In the genomic region with DNA sequence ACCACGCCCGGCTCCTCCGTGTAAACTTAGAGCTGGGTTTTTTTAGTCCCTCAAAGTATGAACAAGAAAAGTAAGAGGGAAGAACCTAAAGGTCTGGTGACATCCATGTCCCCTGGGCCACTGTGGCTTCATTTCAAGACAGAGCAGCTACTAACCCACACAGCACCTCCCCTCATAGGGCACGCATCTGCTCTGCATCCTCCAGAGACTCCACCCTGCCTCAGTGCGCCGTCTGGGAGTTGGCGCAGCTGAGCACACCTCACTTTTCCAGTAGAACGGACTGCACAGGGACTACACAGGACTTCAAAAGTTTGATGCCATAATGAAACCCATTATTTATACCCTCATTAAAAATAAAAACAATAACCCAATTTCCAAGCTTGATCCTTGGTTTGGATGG, we compare ENCODE assay signal across 14 mouse cellular contexts.
A peak's percentile ranks its signal among the peaks of the same experiment; 100 is the strongest.
DNase-seq lines count a peak whose midpoint lies in the region; ATAC-seq lines count a peak whose summit lies in the region.
"Had no signal": no experiment of that assay in that cellular context is flagged by ENCODE, and none has a peak within 500 bp of the region (broad histone marks: within the 10 kb centered on the region; RNA-seq: fewer than 3 reads in every experiment).

No protein-coding gene starts in this region.

- H3K9ac ChIP-seq in hindbrain, embryonic 14.5 days = no peak overlapping the region
- no peak overlapping the region for H3K9ac ChIP-seq in midbrain, embryonic 11.5 days (ENCODE audit: low read length)
- no peak overlapping the region for H3K9ac ChIP-seq in midbrain, embryonic 15.5 days
- H3K9ac ChIP-seq: forebrain, embryonic 15.5 days; heart, embryonic 12.5 days had no signal

- no peaks in the 10 kb centered on the region for H3K36me3 ChIP-seq in hindbrain, embryonic 10.5 days
- H3K36me3 ChIP-seq in hindbrain, embryonic 14.5 days (replicated peaks; ENCODE audit: control insufficient read depth, insufficient read depth) = no peaks in the 10 kb centered on the region
- no peaks in the 10 kb centered on the region for H3K36me3 ChIP-seq in midbrain, embryonic 11.5 days (ENCODE audit: control insufficient read depth, insufficient read depth, low read length)
- H3K36me3 ChIP-seq in midbrain, embryonic 15.5 days (replicated peaks) = no peaks in the 10 kb centered on the region
- H3K36me3 ChIP-seq: forebrain, embryonic 15.5 days; heart, embryonic 12.5 days had no signal

- no peaks in the 10 kb centered on the region for H3K9me3 ChIP-seq in hindbrain, embryonic 10.5 days
- H3K9me3 ChIP-seq in hindbrain, embryonic 14.5 days (ENCODE audit: control insufficient read depth, low read length) = no peaks in the 10 kb centered on the region
- no peaks in the 10 kb centered on the region for H3K9me3 ChIP-seq in midbrain, embryonic 11.5 days (ENCODE audit: control insufficient read depth, low read length)
- H3K9me3 ChIP-seq in midbrain, embryonic 15.5 days = no peaks in the 10 kb centered on the region
- H3K9me3 ChIP-seq: forebrain, embryonic 15.5 days; heart, embryonic 12.5 days had no signal

- H3K27me3 ChIP-seq in hindbrain, embryonic 10.5 days (ENCODE audit: insufficient read depth, poor library complexity, severe bottlenecking) = no peaks in the 10 kb centered on the region
- no peaks in the 10 kb centered on the region for H3K27me3 ChIP-seq in hindbrain, embryonic 14.5 days (ENCODE audit: control insufficient read depth, insufficient read depth, low read length)
- H3K27me3 ChIP-seq in midbrain, embryonic 11.5 days (ENCODE audit: control insufficient read depth, insufficient read depth, low read length) = no peaks in the 10 kb centered on the region
- no peaks in the 10 kb centered on the region for H3K27me3 ChIP-seq in midbrain, embryonic 15.5 days (replicated peaks)
- H3K27me3 ChIP-seq: forebrain, embryonic 15.5 days; heart, embryonic 12.5 days had no signal

- ATAC-seq in hindbrain, embryonic 14.5 days (ENCODE audit: low FRiP score) = no peak
- ATAC-seq in midbrain, embryonic 11.5 days (ENCODE audit: low FRiP score) = no peak
- ATAC-seq in midbrain, embryonic 15.5 days (replicated peaks) = no peak
- ATAC-seq: forebrain, embryonic 15.5 days; inflammation-experienced regulatory T-cells, adult 6 months had no signal

- no peak for DNase-seq in hindbrain, embryonic 10.5 days (ENCODE audit: low spot score)
- DNase-seq in hindbrain, embryonic 14.5 days (ENCODE audit: low spot score) = no peak
- DNase-seq in midbrain, embryonic 11.5 days (ENCODE audit: low spot score, missing footprints) = peak; percentile 56
- peak; percentile 20 for DNase-seq in ZHBTc4 (ENCODE audit: low read depth, low spot score)
- DNase-seq in spleen, adult 12 weeks (ENCODE audit: low spot score) = no peak
- DNase-seq: adrenal gland, adult 8-10 months; adrenal gland, postnatal 36 days; cerebellum, adult 2 months; cerebellum, postnatal 10 days; heart, adult 2 months had no signal

- H3K4me1 ChIP-seq in hindbrain, embryonic 10.5 days (replicated peaks) = peaks cover 61% of the 10 kb centered on the region
- peaks cover 12% of the 10 kb centered on the region for H3K4me1 ChIP-seq in hindbrain, embryonic 14.5 days (replicated peaks; ENCODE audit: control insufficient read depth, insufficient read depth, low read length)
- H3K4me1 ChIP-seq in midbrain, embryonic 11.5 days (ENCODE audit: control insufficient read depth, insufficient read depth, low read length) = peaks cover 9% of the 10 kb centered on the region
- H3K4me1 ChIP-seq in midbrain, embryonic 15.5 days = peaks cover 27% of the 10 kb centered on the region

- H3K4me3 ChIP-seq in hindbrain, embryonic 10.5 days = no peak overlapping the region
- H3K4me3 ChIP-seq in hindbrain, embryonic 14.5 days (replicated peaks; ENCODE audit: low read length) = no peak overlapping the region
- no peak overlapping the region for H3K4me3 ChIP-seq in midbrain, embryonic 11.5 days (ENCODE audit: low read depth, low read length)
- H3K4me3 ChIP-seq in midbrain, embryonic 15.5 days = no peak overlapping the region
- H3K4me3 ChIP-seq: forebrain, embryonic 15.5 days; heart, adult 2 months; heart, embryonic 12.5 days had no signal

- peak overlapping the region; percentile 64; the same call in 1 of the 2 replicates for H3K27ac ChIP-seq in hindbrain, embryonic 10.5 days
- H3K27ac ChIP-seq in hindbrain, embryonic 14.5 days = no peak overlapping the region
- no peak overlapping the region for H3K27ac ChIP-seq in midbrain, embryonic 11.5 days (ENCODE audit: low read depth, low read length)
- H3K27ac ChIP-seq in midbrain, embryonic 15.5 days = no peak overlapping the region
- H3K27ac ChIP-seq: heart, adult 2 months had no signal

- H3K4me2 ChIP-seq in hindbrain, embryonic 14.5 days (replicated peaks) = no peak overlapping the region
- no peak overlapping the region for H3K4me2 ChIP-seq in midbrain, embryonic 11.5 days
- H3K4me2 ChIP-seq in midbrain, embryonic 15.5 days = no peak overlapping the region
- H3K4me2 ChIP-seq: forebrain, embryonic 15.5 days; heart, embryonic 12.5 days had no signal

- WGBS in hindbrain, embryonic 10.5 days = 92% methylated on average over 8 of the region's 8 CpGs
- WGBS in hindbrain, embryonic 14.5 days = 86% methylated on average over 8 of the region's 8 CpGs
- WGBS in midbrain, embryonic 11.5 days = 94% methylated on average over 8 of the region's 8 CpGs
- 90% methylated on average over 8 of the region's 8 CpGs for WGBS in midbrain, embryonic 15.5 days

Comparison
In these comparisons a context has a peak if more than half of its experiments do, and no peak if none do; other contexts are left out.
1. DNase-seq: peak in midbrain, embryonic 11.5 days (single experiment) and ZHBTc4 (single experiment); none in hindbrain, embryonic 10.5 days (single experiment), hindbrain, embryonic 14.5 days (single experiment) and spleen, adult 12 weeks (single experiment).